Mouse (Mus musculus) CH12.LX (cell line): ENCODE results near the gene Pfkfb4. TPM values are rescaled to one million over a fixed set of nuclear protein-coding genes. Genes with fewer than 3 reads are reported as not detected.

Experiments used
- DNase-seq: peaks from one replicate; pipeline ENCODE4 v3.0.0-alpha.2; 2013; ENCODE audit errors: extremely low read depth
- H3K27ac ChIP-seq: 2 replicates; pipeline ENCODE4 v1.5.1; 2012; ENCODE audit warnings: low read depth, mild to moderate bottlenecking, control low read depth, moderate library complexity; ENCODE audit not compliant: insufficient read depth
- H3K27me3 ChIP-seq: replicated peaks from 2 replicates; pipeline ENCODE3; 2012; ENCODE audit warnings: inconsistent platforms
- H3K36me3 ChIP-seq, 2 experiments: replicated peaks in 1 of 2; 2 replicates each; pipeline versions ENCODE3 to v1.6.1; 2012; ENCODE audit warnings: inconsistent platforms in 1 of 2, low read length in 1 of 2, mild to moderate bottlenecking in 1 of 2, mixed read lengths in 1 of 2, moderate library complexity in 1 of 2; ENCODE audit not compliant: control insufficient read depth in 1 of 2, insufficient read depth in 1 of 2
- H3K4me1 ChIP-seq, 2 experiments: 2 replicates each; pipeline ENCODE4 v1.6.1; 2012; ENCODE audit warnings: inconsistent platforms in 1 of 2, moderate library complexity in 1 of 2; ENCODE audit not compliant: insufficient read depth in 2 of 2, control insufficient read depth in 1 of 2
- H3K4me2 ChIP-seq: 2 replicates; pipeline ENCODE4 v1.6.1; 2012; ENCODE audit warnings: low read depth, mild to moderate bottlenecking, control low read depth; ENCODE audit not compliant: poor library complexity, insufficient read depth, severe bottlenecking
- H3K4me3 ChIP-seq, 3 experiments: fragments of 150-350 bp in 1 of 3; sonication (generic) in 1 of 3; replicated peaks in 1 of 3; 2 replicates each; pipeline versions ENCODE3 to v1.5.1; 2011 to 2012; ENCODE audit warnings: low read depth in 2 of 3, low read length in 2 of 3, mild to moderate bottlenecking in 2 of 3, moderate library complexity in 2 of 3, control low read depth in 1 of 3, improper control_type of control experiment in 1 of 3, inconsistent platforms in 1 of 3, mixed read lengths in 1 of 3; ENCODE audit not compliant: poor library complexity in 1 of 3
- H3K79me2 ChIP-seq: replicated peaks from 2 replicates; pipeline ENCODE4 v1.6.1; 2012; ENCODE audit warnings: mild to moderate bottlenecking, moderate library complexity; ENCODE audit not compliant: control insufficient read depth, poor library complexity, insufficient read depth, severe bottlenecking; ENCODE audit errors: extremely low read depth
- H3K9ac ChIP-seq: 2 replicates; pipeline ENCODE4 v1.6.1; 2012; ENCODE audit warnings: low read depth, mild to moderate bottlenecking, control low read depth, moderate library complexity; ENCODE audit not compliant: insufficient read depth
- H3K9me3 ChIP-seq: replicated peaks from 2 replicates; pipeline ENCODE3; 2012; ENCODE audit warnings: low read length, inconsistent platforms, mixed read lengths
- CHD1 ChIP-seq: IDR thresholded peaks from 2 replicates; pipeline ENCODE4 v1.6.1; 2012; ENCODE audit warnings: low read depth, low read length, improper control_type of control experiment, inconsistent platforms
- CHD2 ChIP-seq: IDR thresholded peaks from 2 replicates; pipeline ENCODE4 v1.6.1; 2011; ENCODE audit warnings: low read length, improper control_type of control experiment
- E2F4 ChIP-seq: IDR thresholded peaks from 2 replicates; pipeline ENCODE4 v1.6.1; 2011; ENCODE audit warnings: low read depth, low read length, improper control_type of control experiment; ENCODE audit not compliant: insufficient replicate concordance
- ETS1 ChIP-seq: conservative IDR thresholded peaks from 2 replicates; pipeline ENCODE4 v1.6.1; 2012; ENCODE audit warnings: low read depth, mild to moderate bottlenecking, inconsistent platforms, low read length, improper control_type of control experiment, moderate library complexity
- GABPA ChIP-seq: IDR thresholded peaks from 2 replicates; pipeline ENCODE4 v1.6.1; 2012; ENCODE audit warnings: low read depth, low read length, improper control_type of control experiment, inconsistent platforms; ENCODE audit not compliant: insufficient replicate concordance
- IRF4 ChIP-seq: IDR thresholded peaks from 2 replicates; pipeline ENCODE4 v1.6.1; 2014; ENCODE audit warnings: low read depth, mild to moderate bottlenecking, inconsistent platforms, low read length, improper control_type of control experiment
- JUND ChIP-seq: conservative IDR thresholded peaks from 2 replicates; pipeline ENCODE4 v1.6.1; 2011; ENCODE audit warnings: low read depth, low read length, improper control_type of control experiment
- KAT2A ChIP-seq: IDR thresholded peaks from 2 replicates; pipeline ENCODE4 v1.6.1; 2012; ENCODE audit warnings: low read length, improper control_type of control experiment, inconsistent platforms; ENCODE audit not compliant: insufficient replicate concordance
- MEF2A ChIP-seq: IDR thresholded peaks from 2 replicates; pipeline ENCODE4 v1.6.1; 2014; ENCODE audit warnings: low read depth, mild to moderate bottlenecking, inconsistent platforms, low read length, improper control_type of control experiment, borderline replicate concordance
- MXI1 ChIP-seq: IDR thresholded peaks from 2 replicates; pipeline ENCODE4 v1.6.1; 2011; ENCODE audit warnings: mild to moderate bottlenecking, low read depth, low read length, improper control_type of control experiment
- MYC ChIP-seq: IDR thresholded peaks from 2 replicates; pipeline ENCODE4 v1.6.1; 2011; ENCODE audit warnings: low read depth, mild to moderate bottlenecking, improper control_type of control experiment, low read length
- NELFE ChIP-seq: IDR thresholded peaks from 2 replicates; pipeline ENCODE4 v1.6.1; 2011; ENCODE audit warnings: low read depth, low read length, improper control_type of control experiment
- NRF1 ChIP-seq: IDR thresholded peaks from 2 replicates; pipeline ENCODE4 v1.6.1; 2014; ENCODE audit warnings: low read depth, mild to moderate bottlenecking, inconsistent platforms, low read length, improper control_type of control experiment, moderate library complexity
- RAD21 ChIP-seq: IDR thresholded peaks from 2 replicates; pipeline ENCODE4 v1.6.1; 2011; ENCODE audit warnings: low read depth, mild to moderate bottlenecking, low read length, improper control_type of control experiment, moderate library complexity
- RCOR1 ChIP-seq: conservative IDR thresholded peaks from 2 replicates; pipeline ENCODE4 v1.6.1; 2012; ENCODE audit warnings: low read depth, mild to moderate bottlenecking, inconsistent platforms, low read length, improper control_type of control experiment
- TBP ChIP-seq: conservative IDR thresholded peaks from 2 replicates; pipeline ENCODE4 v1.6.1; 2011; ENCODE audit warnings: low read depth, low read length, improper control_type of control experiment
- TCF12 ChIP-seq: IDR thresholded peaks from 2 replicates; pipeline ENCODE4 v1.6.1; 2014; ENCODE audit warnings: low read depth, mild to moderate bottlenecking, inconsistent platforms, low read length, improper control_type of control experiment
- USF1 ChIP-seq: IDR thresholded peaks from 2 replicates; pipeline ENCODE4 v1.6.1; 2014; ENCODE audit warnings: low read depth, mild to moderate bottlenecking, inconsistent platforms, low read length, improper control_type of control experiment
- USF2 ChIP-seq: conservative IDR thresholded peaks from 2 replicates; pipeline ENCODE4 v1.6.1; 2011; ENCODE audit warnings: low read depth, low read length, improper control_type of control experiment
- ZKSCAN1 ChIP-seq: IDR thresholded peaks from 2 replicates; pipeline ENCODE4 v1.6.1; 2012; ENCODE audit warnings: low read depth, inconsistent platforms, low read length, improper control_type of control experiment, borderline replicate concordance
- dilution Hi-C: fragments of 300-500 bp; cut with MboI; formaldehyde crosslinking; loops from 2 replicates; pipeline ENCODE4 v1.14.3; 2020; ENCODE audit warnings: low sequenced_read_pairs; ENCODE audit not compliant: extremely low pct_unique_long_range_greater_than_20kb, extremely low pct_ligation_motif_present
- in situ Hi-C: fragments of 300-500 bp; cut with MboI; formaldehyde crosslinking; loops from 3 replicates; pipeline ENCODE4 v1.14.3; 2019; ENCODE audit warnings: low sequenced_read_pairs, low pct_ligation_motif_present, low pct_unique_long_range_greater_than_20kb, mixed read lengths
- polyA plus RNA-seq: library from polyadenylated mRNA; unstranded; fragments of >175 nt; gene quantifications from 2 replicates; pipeline ENCODE4 v1.2.1, GENCODE M21; 2012; ENCODE audit warnings: low read depth; ENCODE audit not compliant: insufficient read length
- total RNA-seq, 2 experiments: library from RNA; depleted of rRNA; stranded (reverse); fragments of 300-350 nt in 1 of 2; fragments of >200 nt in 1 of 2; gene quantifications; 2 replicates each; pipeline ENCODE4 v1.2.3; 2012 to 2014

Gene Pfkfb4
- total and polyA plus RNA-seq, 3 experiments, result 5.1 to 6.7 (median 5.9) TPM

- H3K79me2 ChIP-seq, result no peaks in the 10 kb centered on the region
- DNase-seq, result no peak
- no peak overlapping the region for H3K4me2 ChIP-seq
- TF ChIP-seq NRF1 (no peak), MEF2A (no peak), CHD2 (no peak), TBP (no peak), MXI1 (no peak)
- no peaks in the 10 kb centered on the region for H3K27me3 ChIP-seq
- in situ Hi-C loops (loop anchor here (5.0 kb wide), 1 partner anchor 38 kb away; no protein-coding TSS in a partner anchor), dilution Hi-C loops (no loop called here)
- H3K4me1 ChIP-seq, result peaks cover 0 to 4% of the 10 kb centered on the region in 2 experiments; a peak in 1 of 4 replicates
- H3K36me3 ChIP-seq, result peaks cover 0 to 74% of the 10 kb centered on the region in 2 experiments
- no peaks in the 10 kb centered on the region for H3K9me3 ChIP-seq
- H3K27ac ChIP-seq, result no peak overlapping the region
- H3K4me3 ChIP-seq, result no peak overlapping the region
- no peak overlapping the region for H3K9ac ChIP-seq
Measured at GRCm38 (mm10) chr9:109008994-109009635, 17.5 kb downstream of the Pfkfb4 start.

- no peak for DNase-seq
- no peak overlapping the region for H3K27ac ChIP-seq
Measured at GRCm38 (mm10) chr9:109009636-109010315, 18.2 kb downstream of the Pfkfb4 start.

GRCm38 (mm10) chr9:109010316-109010690, 18.7 kb downstream of the Pfkfb4 start:
- peaks cover 0 to 68% of the 10 kb centered on the region in 2 experiments for H3K36me3 ChIP-seq
- no peak overlapping the region for H3K27ac ChIP-seq
- no peak for TF ChIP-seq ZKSCAN1
- no peak for TF ChIP-seq MEF2A
- TF ChIP-seq GABPA, result no peak
- no peak for TF ChIP-seq RAD21
- no peak for TF ChIP-seq TCF12
- TF ChIP-seq ETS1, result no peak
- no peak for TF ChIP-seq USF1
- no peak for TF ChIP-seq MYC
- TF ChIP-seq NELFE, result no peak
- TF ChIP-seq JUND, result no peak
- TF ChIP-seq E2F4, result no peak
- no peaks in the 10 kb centered on the region for H3K27me3 ChIP-seq
- dilution Hi-C loops (no loop called here), in situ Hi-C loops (no loop called here)
- no peak overlapping the region for H3K4me2 ChIP-seq
- no peak overlapping the region for H3K4me3 ChIP-seq
- no peaks in the 10 kb centered on the region for H3K9me3 ChIP-seq
- H3K9ac ChIP-seq, result no peak overlapping the region
- no peaks in the 10 kb centered on the region for H3K79me2 ChIP-seq
- H3K4me1 ChIP-seq, result peaks cover 0 to 3% of the 10 kb centered on the region in 2 experiments; a peak in 1 of 4 replicates
- DNase-seq, result no peak

More at GRCm38 (mm10) chr9:109009636-109010315, 18.2 kb downstream of the Pfkfb4 start:
- Histone ChIP-seq H3K36me3 (peaks cover 0 to 71% of the 10 kb centered on the region in 2 experiments), H3K27me3 (no peaks in the 10 kb centered on the region), H3K9me3 (no peaks in the 10 kb centered on the region), H3K79me2 (no peaks in the 10 kb centered on the region), H3K4me3 (no peak overlapping the region), H3K9ac (no peak overlapping the region), H3K4me2 (no peak overlapping the region), H3K4me1 (peaks cover 0 to 4% of the 10 kb centered on the region in 2 experiments; a peak in 1 of 4 replicates)
- TF ChIP-seq USF2 (no peak), MXI1 (no peak), MYC (no peak), CHD1 (no peak), NELFE (no peak), KAT2A (no peak), NRF1 (no peak), IRF4 (no peak), RCOR1 (no peak)
- dilution Hi-C loops (no loop called here), in situ Hi-C loops (loop anchor here (5.0 kb wide), 1 partner anchor 38 kb away; no protein-coding TSS in a partner anchor)
